Mouse (Mus musculus): Measurements from ENCODE around the gene Sertad2. TPM values are rescaled to one million over a fixed set of nuclear protein-coding genes. Genes with fewer than 3 reads are reported as not detected.
A peak's percentile ranks its signal among the peaks of the same experiment; 100 is the strongest.

Sertad2 gene
- polyA plus RNA-seq, 1 experiment: 17.4 TPM

DNA sequence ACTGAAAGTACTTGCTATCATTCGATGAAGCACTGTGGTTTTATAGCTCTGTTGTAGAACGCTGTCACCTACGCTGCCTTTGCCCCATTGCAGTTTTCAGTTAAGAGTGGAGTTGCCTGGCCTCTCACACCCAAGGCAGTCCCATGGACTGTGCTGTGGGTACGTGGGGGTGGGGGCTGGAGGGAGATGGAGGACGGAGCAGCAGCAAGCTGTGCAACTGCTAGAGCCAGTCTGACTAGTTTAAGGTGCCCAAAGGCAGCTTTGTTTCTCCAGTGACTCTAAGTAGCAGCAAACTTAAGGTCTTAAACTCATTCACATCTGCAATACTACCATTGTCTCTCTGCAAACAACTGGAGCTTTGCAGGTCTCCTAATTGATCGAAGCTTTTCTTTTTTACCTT lies 92.6 kb downstream of the Sertad2 start:
- peaks cover 4% of the 10 kb centered on the region; the same call in 1 of the 2 replicates for H3K4me1 ChIP-seq (ENCODE audit: control insufficient read depth, insufficient read depth, low read length)
- H3K4me3 ChIP-seq (ENCODE audit: insufficient read depth, low read length): no peak overlapping the region
- TF ChIP-seq POLR2A (IDR thresholded peaks at IDR 0.05; ENCODE audit: extremely low read depth, insufficient read depth, low read length) (no peak), CTCF (IDR thresholded peaks at IDR 0.05; ENCODE audit: extremely low read depth, insufficient read depth, low read length) (no peak)
- no peak overlapping the region for H3K27ac ChIP-seq (ENCODE audit: insufficient read depth, low read length)

GRCm38 (mm10) chr11:20636114-20636513 lies 93.1 kb downstream of the Sertad2 start:
- H3K4me1 ChIP-seq (ENCODE audit: control insufficient read depth, insufficient read depth, low read length): peaks cover 4% of the 10 kb centered on the region; the same call in 1 of the 2 replicates
- H3K27ac ChIP-seq (ENCODE audit: insufficient read depth, low read length): no peak overlapping the region
- H3K4me3 ChIP-seq (ENCODE audit: insufficient read depth, low read length): no peak overlapping the region
- no peak for TF ChIP-seq CTCF (IDR thresholded peaks at IDR 0.05; ENCODE audit: extremely low read depth, insufficient read depth, low read length)

DNA sequence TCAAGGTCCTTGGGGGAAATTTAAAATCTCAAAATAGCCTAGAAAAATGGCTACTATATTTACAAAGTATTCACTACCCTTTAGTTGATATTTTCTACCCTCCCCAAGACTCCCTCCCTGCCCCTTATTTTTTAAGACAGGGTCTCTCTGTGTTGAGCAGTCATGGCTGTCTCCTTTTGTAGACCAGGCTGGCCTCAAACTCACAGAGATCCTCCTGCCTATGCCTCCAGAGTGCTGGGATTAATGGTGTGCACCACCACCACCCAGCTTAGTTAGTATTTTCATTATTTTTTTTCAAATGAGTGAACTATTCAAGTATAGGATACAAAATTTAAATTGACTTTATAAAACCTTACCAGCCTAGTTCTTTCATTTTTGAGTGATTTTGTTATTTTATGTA lies 94.0 kb downstream of the Sertad2 start:
- peaks cover 4% of the 10 kb centered on the region; the same call in 1 of the 2 replicates for H3K4me1 ChIP-seq (ENCODE audit: control insufficient read depth, insufficient read depth, low read length)
- no peak overlapping the region for H3K27ac ChIP-seq (ENCODE audit: insufficient read depth, low read length)
- no peak for TF ChIP-seq CTCF (IDR thresholded peaks at IDR 0.05; ENCODE audit: extremely low read depth, insufficient read depth, low read length)
- no peak for TF ChIP-seq POLR2A (IDR thresholded peaks at IDR 0.05; ENCODE audit: extremely low read depth, insufficient read depth, low read length)
- H3K4me3 ChIP-seq (ENCODE audit: insufficient read depth, low read length): no peak overlapping the region

- Histone ChIP-seq H3K4me1 (ENCODE audit: control insufficient read depth, insufficient read depth, low read length) (peaks cover 3% of the 10 kb centered on the region; the same call in 1 of the 2 replicates), H3K27ac (ENCODE audit: insufficient read depth, low read length) (no peak overlapping the region), H3K4me3 (ENCODE audit: insufficient read depth, low read length) (no peak overlapping the region)
- TF ChIP-seq CTCF (IDR thresholded peaks at IDR 0.05; ENCODE audit: extremely low read depth, insufficient read depth, low read length): peak; percentile 79
- TF ChIP-seq POLR2A (IDR thresholded peaks at IDR 0.05; ENCODE audit: extremely low read depth, insufficient read depth, low read length): no peak
These were observed 95.8 kb downstream of the Sertad2 start for GRCm38 (mm10) chr11:20638841-20639240.

GRCm38 (mm10) chr11:20639918-20640447 lies 96.9 kb downstream of the Sertad2 start:
- TF ChIP-seq POLR2A (IDR thresholded peaks at IDR 0.05; ENCODE audit: extremely low read depth, insufficient read depth, low read length): no peak
- TF ChIP-seq CTCF (IDR thresholded peaks at IDR 0.05; ENCODE audit: extremely low read depth, insufficient read depth, low read length): no peak
- H3K4me3 ChIP-seq (ENCODE audit: insufficient read depth, low read length): no peak overlapping the region
- no peak overlapping the region for H3K27ac ChIP-seq (ENCODE audit: insufficient read depth, low read length)
- H3K4me1 ChIP-seq (ENCODE audit: control insufficient read depth, insufficient read depth, low read length): peaks cover 3% of the 10 kb centered on the region; the same call in 1 of the 2 replicates

DNA sequence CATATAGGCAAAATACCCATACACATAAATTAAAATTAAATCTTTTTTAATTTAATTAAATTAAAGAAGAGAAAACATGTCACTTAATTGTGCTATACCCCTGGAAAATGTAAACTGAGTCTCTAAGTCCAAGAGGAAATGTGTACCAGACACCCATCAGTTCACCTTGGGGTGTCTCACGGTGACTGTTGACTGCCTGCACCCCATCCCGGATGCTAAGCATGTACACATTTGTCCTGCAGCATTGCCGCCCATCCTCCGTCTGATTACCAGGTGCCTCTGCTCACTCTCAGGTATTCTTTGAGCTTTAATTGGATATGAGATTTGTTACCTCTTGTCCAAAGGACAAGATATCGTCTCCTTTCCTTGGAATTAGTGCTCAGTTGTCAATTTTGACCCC lies 99.3 kb downstream of the Sertad2 start:
- Histone ChIP-seq H3K4me1 (ENCODE audit: control insufficient read depth, insufficient read depth, low read length) (peaks cover 1% of the 10 kb centered on the region; the same call in 1 of the 2 replicates), H3K4me3 (ENCODE audit: insufficient read depth, low read length) (no peak overlapping the region), H3K27ac (ENCODE audit: insufficient read depth, low read length) (no peak overlapping the region)
- no peak for TF ChIP-seq CTCF (IDR thresholded peaks at IDR 0.05; ENCODE audit: extremely low read depth, insufficient read depth, low read length)
- no peak for TF ChIP-seq POLR2A (IDR thresholded peaks at IDR 0.05; ENCODE audit: extremely low read depth, insufficient read depth, low read length)

- TF ChIP-seq CTCF (IDR thresholded peaks at IDR 0.05; ENCODE audit: extremely low read depth, insufficient read depth, low read length) (no peak), POLR2A (IDR thresholded peaks at IDR 0.05; ENCODE audit: extremely low read depth, insufficient read depth, low read length) (no peak)
- H3K4me1 ChIP-seq (ENCODE audit: control insufficient read depth, insufficient read depth, low read length): peaks cover 5% of the 10 kb centered on the region; the same call in 1 of the 2 replicates
- H3K27ac ChIP-seq (ENCODE audit: insufficient read depth, low read length): no peak overlapping the region
- H3K4me3 ChIP-seq (ENCODE audit: insufficient read depth, low read length): no peak overlapping the region
These were observed 100.1 kb downstream of the Sertad2 start for GRCm38 (mm10) chr11:20643161-20643560.

DNA sequence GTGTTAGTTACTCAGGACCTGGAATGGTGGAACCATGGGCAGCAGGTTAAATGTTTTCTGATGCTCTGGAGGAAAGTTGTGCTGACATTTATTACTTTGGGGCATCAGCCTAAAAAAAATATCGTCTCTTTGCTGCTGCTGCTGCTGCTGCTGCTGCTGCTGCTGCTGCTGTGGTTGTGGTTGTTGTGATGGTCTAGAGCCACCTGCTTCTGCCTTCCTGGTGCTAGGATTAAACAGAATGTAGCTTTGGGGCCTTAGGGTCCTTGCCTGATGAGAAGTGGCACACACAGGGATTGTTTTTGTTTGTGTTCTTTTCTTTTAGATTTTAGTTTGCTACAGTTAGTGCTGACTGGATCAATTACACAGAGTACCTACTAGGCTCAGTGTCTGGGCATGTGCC lies 101.1 kb downstream of the Sertad2 start:
- peaks cover 5% of the 10 kb centered on the region; the same call in 1 of the 2 replicates for H3K4me1 ChIP-seq (ENCODE audit: control insufficient read depth, insufficient read depth, low read length)

DNA sequence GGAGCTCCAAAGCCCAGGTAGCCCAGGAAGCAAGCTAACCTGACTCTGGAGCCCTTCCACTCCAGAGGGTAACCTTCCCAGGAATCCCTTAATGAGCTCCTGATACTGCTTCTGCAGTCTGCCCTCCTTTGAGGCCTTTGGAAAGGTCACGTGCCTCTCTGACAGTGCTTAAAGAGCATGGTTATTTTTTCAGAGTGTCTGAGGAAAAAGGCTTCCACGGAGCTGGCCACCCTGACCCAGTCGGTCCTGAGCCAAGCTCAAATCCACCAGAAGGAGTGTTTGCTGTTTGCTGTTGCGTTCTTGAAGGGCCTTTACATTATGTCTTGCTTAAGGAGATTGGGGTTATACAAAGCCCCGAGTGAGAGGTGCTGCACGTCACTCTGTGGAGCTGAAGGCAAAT lies 101.8 kb downstream of the Sertad2 start:
- Histone ChIP-seq H3K4me1 (ENCODE audit: control insufficient read depth, insufficient read depth, low read length) (peaks cover 3% of the 10 kb centered on the region; the same call in 1 of the 2 replicates), H3K4me3 (ENCODE audit: insufficient read depth, low read length) (no peak overlapping the region), H3K27ac (ENCODE audit: insufficient read depth, low read length) (no peak overlapping the region)
- TF ChIP-seq POLR2A (IDR thresholded peaks at IDR 0.05; ENCODE audit: extremely low read depth, insufficient read depth, low read length) (no peak), CTCF (IDR thresholded peaks at IDR 0.05; ENCODE audit: extremely low read depth, insufficient read depth, low read length) (no peak)

More for the DNA sequence above, 101.1 kb downstream of the Sertad2 start:
- Histone ChIP-seq H3K27ac (ENCODE audit: insufficient read depth, low read length) (no peak overlapping the region), H3K4me3 (ENCODE audit: insufficient read depth, low read length) (no peak overlapping the region)
- TF ChIP-seq CTCF (IDR thresholded peaks at IDR 0.05; ENCODE audit: extremely low read depth, insufficient read depth, low read length) (no peak), POLR2A (IDR thresholded peaks at IDR 0.05; ENCODE audit: extremely low read depth, insufficient read depth, low read length) (no peak)

DNA sequence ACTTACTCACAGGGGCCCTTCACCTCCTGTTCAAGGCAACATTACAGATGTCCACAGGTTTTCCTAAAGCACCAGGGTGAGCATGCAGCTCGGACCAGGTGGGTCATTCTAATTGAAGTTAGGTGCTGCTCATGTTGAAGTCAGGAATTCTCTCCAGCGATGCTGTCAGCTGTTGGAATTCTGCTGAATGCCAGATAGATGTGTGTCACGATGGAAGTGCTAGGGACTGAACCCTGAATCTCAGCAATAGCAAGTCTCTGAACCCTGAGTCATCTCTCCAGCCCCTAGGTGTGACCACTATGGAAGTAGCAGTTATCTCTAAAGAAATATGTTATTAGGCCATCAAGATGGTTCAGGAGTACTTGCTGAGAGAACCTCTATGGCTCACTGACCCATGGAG lies 102.5 kb downstream of the Sertad2 start:
- Histone ChIP-seq H3K4me3 (ENCODE audit: insufficient read depth, low read length) (no peak overlapping the region), H3K27ac (ENCODE audit: insufficient read depth, low read length) (no peak overlapping the region), H3K4me1 (ENCODE audit: control insufficient read depth, insufficient read depth, low read length) (peaks cover 3% of the 10 kb centered on the region; the same call in 1 of the 2 replicates)
- no peak for TF ChIP-seq CTCF (IDR thresholded peaks at IDR 0.05; ENCODE audit: extremely low read depth, insufficient read depth, low read length)
- TF ChIP-seq POLR2A (IDR thresholded peaks at IDR 0.05; ENCODE audit: extremely low read depth, insufficient read depth, low read length): no peak
